Mouse (Mus musculus) midbrain, embryonic 14.5 days (tissue): ENCODE results near the gene Ddx20. TPM values are rescaled to one million over a fixed set of nuclear protein-coding genes. Genes with fewer than 3 reads are reported as not detected.

Experiments
- ATAC-seq: fragments of 200-750 bp; cut with Nextera tagmentation; 2 replicates; pipeline ENCODE4 v1.8.0; 2017; ENCODE audit warnings: moderate number of reproducible peaks, moderate library complexity; ENCODE audit not compliant: low FRiP score, low TSS enrichment
- DNase-seq: peaks from one replicate; pipeline ENCODE4 v3.0.0-alpha.2; 2015
- H3K27ac ChIP-seq: fragments of 300-500 bp; sonication (generic); replicated peaks from 2 replicates; pipeline ENCODE4 v1.5.1; 2014; ENCODE audit warnings: mild to moderate bottlenecking, low read depth, low read length, moderate library complexity
- H3K27me3 ChIP-seq: fragments of 300-500 bp; sonication (generic); 2 replicates; pipeline ENCODE4 v1.6.1; 2014; ENCODE audit warnings: low read length, control low read depth, mixed read lengths; ENCODE audit not compliant: control insufficient read depth, insufficient read depth
- H3K36me3 ChIP-seq: fragments of 300-500 bp; sonication (generic); 2 replicates; pipeline ENCODE4 v1.6.1; 2014; ENCODE audit warnings: low read length, control low read depth; ENCODE audit not compliant: control insufficient read depth, insufficient read depth
- H3K4me1 ChIP-seq: fragments of 300-500 bp; sonication (generic); 2 replicates; pipeline ENCODE4 v1.6.1; 2014; ENCODE audit warnings: mild to moderate bottlenecking, antibody characterized with exemption, low read length, control low read depth; ENCODE audit not compliant: control insufficient read depth, insufficient read depth
- H3K4me2 ChIP-seq: fragments of 300-500 bp; sonication (generic); 2 replicates; pipeline ENCODE4 v1.6.1; 2014; ENCODE audit warnings: mild to moderate bottlenecking, low read length, moderate library complexity
- H3K4me3 ChIP-seq: fragments of 300-500 bp; sonication (generic); replicated peaks from 2 replicates; pipeline ENCODE4 v1.5.1; 2014; ENCODE audit warnings: low read depth, low read length
- H3K9ac ChIP-seq: fragments of 300-500 bp; sonication (generic); replicated peaks from 2 replicates; pipeline ENCODE4 v1.6.1; 2014; ENCODE audit warnings: mild to moderate bottlenecking, low read length, moderate library complexity
- H3K9me3 ChIP-seq: fragments of 300-500 bp; sonication (generic); 2 replicates; pipeline ENCODE4 v1.6.1; 2016; ENCODE audit warnings: low read length, control low read depth, mixed read lengths; ENCODE audit not compliant: control insufficient read depth
- WGBS: fragments of 180-500 bp; shearing (Covaris S2); extraction: QIAGEN DNeasy Blood & Tissue Kit; methylation state at CpG from one replicate; pipeline ENCODE4 v1.1.7; 2014; 5-methylcytosine and 5-hydroxymethylcytosine counted together
- polyA plus RNA-seq: library from polyadenylated mRNA; unstranded; fragments of >200 nt; fragmentation: Nextera tagmentation; extraction: Ambion mirVana; gene quantifications from 2 replicates; pipeline ENCODE4 v1.2.1, GENCODE M21; 2014

The Ddx20 gene
- polyA plus RNA-seq, 1 experiment from 2014 or later: 32.0 TPM

DNA sequence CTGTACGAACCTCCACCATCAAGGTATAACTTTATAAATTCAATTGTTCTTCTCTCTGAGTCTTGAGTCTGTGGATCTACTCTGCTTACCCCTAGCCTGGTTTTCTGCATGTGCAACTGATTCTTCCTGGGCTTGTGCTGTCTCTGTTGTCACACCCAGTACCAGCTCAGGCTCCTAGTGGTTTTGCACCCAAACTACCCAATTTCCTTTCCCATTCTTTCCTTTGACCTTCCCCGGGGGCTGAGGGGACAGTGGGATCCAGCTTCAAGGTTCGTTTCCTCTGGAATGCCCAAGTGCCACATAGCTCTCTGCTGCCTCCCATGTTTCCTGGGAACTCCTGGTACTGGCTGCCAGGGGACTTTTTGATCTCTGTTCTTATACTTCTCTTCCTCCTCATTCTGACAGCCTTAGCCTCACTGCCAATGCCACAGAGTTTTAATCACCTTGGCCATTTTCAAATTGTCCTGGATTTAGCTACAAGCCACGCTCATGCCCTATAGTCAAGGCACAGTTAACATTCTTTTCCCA lies 20.3 kb downstream of the Ddx20 start:
- H3K36me3 ChIP-seq: 0 out of 2 replicates have a peak, but pooled peaks cover 2% of the 10 kb centered on the region
- WGBS: 59% methylated on average over 4 of the region's 4 CpGs
- H3K27me3 ChIP-seq: no peaks in the 10 kb centered on the region
- no peak overlapping the region for H3K27ac ChIP-seq
- H3K4me1 ChIP-seq: no peaks in the 10 kb centered on the region
- no peak overlapping the region for H3K9ac ChIP-seq
- no peak for ATAC-seq
- DNase-seq: no peak
- no peak overlapping the region for H3K4me3 ChIP-seq
- no peak overlapping the region for H3K4me2 ChIP-seq
- H3K9me3 ChIP-seq: no peaks in the 10 kb centered on the region

DNA sequence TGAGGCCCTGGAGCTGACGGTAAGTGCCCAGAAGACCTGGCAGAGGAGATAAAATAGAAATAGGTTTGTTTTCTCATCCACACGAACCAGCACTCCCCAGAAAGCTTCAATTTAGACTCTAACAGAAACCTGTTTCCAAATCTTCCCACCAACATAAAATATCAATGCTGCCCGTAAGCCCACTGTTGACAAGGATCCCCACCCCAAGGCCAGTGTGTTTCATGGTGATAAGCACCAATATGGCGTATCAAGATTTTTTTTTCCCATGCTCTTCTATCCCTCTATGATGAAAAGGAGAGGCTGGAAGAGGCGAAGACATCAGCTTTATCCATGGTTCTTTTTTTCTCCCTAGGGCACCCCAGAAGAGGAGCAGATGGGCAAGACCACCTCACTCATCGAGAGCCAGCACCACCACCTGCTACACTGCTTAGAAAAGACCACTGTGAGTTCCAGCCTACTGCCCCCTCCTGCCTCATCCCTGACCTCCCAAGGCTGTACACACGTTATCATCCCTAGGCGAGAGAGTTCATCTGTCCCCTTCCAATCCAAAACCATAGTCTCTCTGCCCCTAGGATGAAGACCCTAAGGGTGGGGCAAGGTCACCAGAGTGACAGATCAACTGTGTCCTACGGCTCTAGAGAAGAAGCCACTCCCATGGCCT lies 22.1 kb downstream of the Ddx20 start:
- H3K4me1 ChIP-seq: no peaks in the 10 kb centered on the region
- H3K4me3 ChIP-seq: no peak overlapping the region
- WGBS: 84% methylated on average over 9 of the region's 9 CpGs
- H3K27me3 ChIP-seq: no peaks in the 10 kb centered on the region
- no peak for ATAC-seq
- no peak overlapping the region for H3K9ac ChIP-seq
- H3K36me3 ChIP-seq: 0 out of 2 replicates have a peak, but pooled peaks cover 2% of the 10 kb centered on the region
- no peaks in the 10 kb centered on the region for H3K9me3 ChIP-seq
- no peak for DNase-seq
- no peak overlapping the region for H3K4me2 ChIP-seq
- no peak overlapping the region for H3K27ac ChIP-seq

DNA sequence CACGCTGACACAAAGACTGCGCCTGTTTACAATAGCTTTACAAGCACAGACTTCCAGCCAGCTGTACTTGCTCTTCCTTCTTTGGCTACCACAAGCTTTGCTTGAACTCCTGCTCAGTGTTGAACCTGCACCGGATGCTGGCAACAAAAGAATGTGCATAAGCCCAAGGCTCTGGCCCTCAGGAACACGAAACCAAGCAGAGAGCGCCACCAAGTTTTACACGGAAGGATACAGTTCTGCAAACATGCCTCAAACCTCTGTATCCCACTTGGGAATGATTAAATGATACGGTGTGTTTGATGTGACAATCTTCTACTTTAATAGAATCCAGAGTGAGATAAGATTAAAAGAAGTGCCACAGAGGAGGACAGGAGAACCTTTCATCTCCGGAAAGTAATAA lies 24.3 kb downstream of the Ddx20 start:
- Histone ChIP-seq H3K27me3 (no peaks in the 10 kb centered on the region), H3K9ac (no peak overlapping the region), H3K36me3 (no peaks in the 10 kb centered on the region), H3K4me1 (no peaks in the 10 kb centered on the region), H3K4me3 (no peak overlapping the region), H3K9me3 (no peaks in the 10 kb centered on the region), H3K4me2 (no peak overlapping the region), H3K27ac (no peak overlapping the region)
- 71% methylated on average over 8 of the region's 8 CpGs for WGBS
- ATAC-seq: no peak
- peak; percentile 44 for DNase-seq

DNA sequence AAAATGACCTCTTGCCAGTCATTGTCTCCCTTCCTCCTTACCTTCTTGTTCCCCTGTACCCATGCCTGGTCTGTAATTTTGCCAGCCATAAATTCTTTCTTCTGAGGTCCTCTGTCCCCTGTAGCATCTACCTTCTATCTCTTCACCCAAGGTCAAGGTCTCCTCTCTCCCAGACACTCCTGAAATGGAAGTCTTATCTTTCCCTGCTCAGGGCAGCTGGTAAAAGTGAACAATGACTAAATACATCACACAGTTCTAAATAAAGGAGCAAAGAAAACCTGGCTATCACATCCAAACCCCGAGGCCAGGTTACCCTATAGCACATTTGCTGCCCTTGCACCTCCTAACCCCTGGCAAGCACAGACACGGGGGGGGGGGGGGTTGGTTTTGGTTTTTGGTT lies 26.8 kb downstream of the Ddx20 start:
- WGBS: 80% methylated on average over 2 of the region's 2 CpGs
- H3K36me3 ChIP-seq: no peaks in the 10 kb centered on the region
- no peaks in the 10 kb centered on the region for H3K4me1 ChIP-seq
- no peak overlapping the region for H3K4me3 ChIP-seq
- no peak overlapping the region for H3K4me2 ChIP-seq
- H3K9me3 ChIP-seq: no peaks in the 10 kb centered on the region
- no peaks in the 10 kb centered on the region for H3K27me3 ChIP-seq
- no peak overlapping the region for H3K27ac ChIP-seq
- ATAC-seq (no peak), DNase-seq (no peak)
- H3K9ac ChIP-seq: no peak overlapping the region

DNA sequence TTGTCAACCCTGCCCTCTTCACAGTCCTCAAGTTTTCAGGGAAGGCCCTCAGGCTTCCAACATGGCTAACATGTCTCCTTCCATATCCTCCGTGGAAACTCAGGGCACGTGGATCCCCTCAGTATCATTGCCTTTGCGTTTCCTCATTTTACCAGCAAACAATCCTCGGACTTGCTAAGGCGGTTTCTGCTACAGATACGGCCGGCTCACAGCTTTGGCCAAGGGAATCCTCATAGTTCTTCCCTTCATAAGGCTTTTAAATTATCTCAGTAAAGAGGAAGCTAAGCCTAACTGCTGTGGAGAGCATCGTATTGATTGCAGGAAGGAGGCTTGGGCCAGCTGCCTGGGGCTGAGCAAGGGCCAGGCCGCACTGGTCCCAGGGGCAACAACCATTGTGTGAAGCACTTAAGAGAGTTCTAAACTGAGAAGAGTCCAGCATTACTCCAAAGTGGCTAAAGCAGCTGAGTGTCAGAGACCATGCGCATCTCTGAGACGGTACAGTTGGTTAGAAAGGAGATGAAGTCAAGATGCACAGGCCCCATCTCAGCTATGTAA lies 32.3 kb downstream of the Ddx20 start:
- DNase-seq (no peak), ATAC-seq (no peak)
- 90% methylated on average over 11 of the region's 11 CpGs for WGBS
- H3K36me3 ChIP-seq: no peaks in the 10 kb centered on the region
- H3K4me1 ChIP-seq: no peaks in the 10 kb centered on the region
- no peak overlapping the region for H3K4me2 ChIP-seq
- H3K27ac ChIP-seq: no peak overlapping the region
- H3K4me3 ChIP-seq: no peak overlapping the region
- H3K9ac ChIP-seq: no peak overlapping the region
- no peaks in the 10 kb centered on the region for H3K27me3 ChIP-seq
- H3K9me3 ChIP-seq: no peaks in the 10 kb centered on the region

DNA sequence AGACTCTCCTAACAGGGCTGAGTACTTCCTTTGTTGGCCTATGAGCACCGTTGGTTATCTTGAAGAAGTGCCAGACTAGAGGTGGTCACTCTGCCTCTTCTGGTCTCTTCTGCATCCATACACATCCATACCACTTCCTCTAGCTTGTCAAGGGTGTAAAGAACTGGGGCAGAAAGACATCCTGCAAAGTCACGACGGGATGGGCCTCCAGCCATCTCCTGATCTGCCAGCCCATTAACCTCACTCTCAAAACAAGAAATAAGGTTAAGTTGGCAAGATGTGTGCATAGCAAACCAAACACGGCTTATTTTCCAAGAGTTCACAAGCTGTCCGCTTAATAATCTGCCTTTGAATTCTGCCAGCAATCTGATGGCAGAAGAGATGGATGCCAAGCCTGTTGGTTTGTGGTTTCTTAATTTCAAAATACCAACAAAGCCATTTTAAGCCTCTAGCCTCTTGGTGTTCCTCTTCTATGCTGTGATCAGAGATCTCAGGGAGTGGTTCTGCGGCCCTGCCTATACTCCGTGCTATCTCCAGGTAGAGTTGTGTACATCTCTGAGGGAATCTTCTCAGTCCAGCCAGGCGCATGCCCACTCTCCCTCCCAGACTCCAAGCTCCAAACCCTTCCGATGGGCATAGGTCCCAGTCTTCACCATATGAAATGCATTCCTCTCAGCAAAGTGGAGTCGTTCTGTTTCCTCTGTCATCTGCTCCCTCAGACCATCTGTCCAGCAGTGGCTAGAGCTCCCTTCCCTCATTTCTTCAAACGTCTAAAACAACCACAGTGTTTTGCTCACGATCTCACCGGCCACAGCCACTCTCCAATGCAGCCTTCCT lies 33.6 kb downstream of the Ddx20 start:
- 91% methylated on average over 13 of the region's 13 CpGs for WGBS
- H3K4me3 ChIP-seq: no peak overlapping the region
- ATAC-seq: no peak
- no peaks in the 10 kb centered on the region for H3K4me1 ChIP-seq
- no peaks in the 10 kb centered on the region for H3K27me3 ChIP-seq
- H3K9ac ChIP-seq: no peak overlapping the region
- no peak for DNase-seq
- no peaks in the 10 kb centered on the region for H3K9me3 ChIP-seq
- no peak overlapping the region for H3K4me2 ChIP-seq
- no peaks in the 10 kb centered on the region for H3K36me3 ChIP-seq
- no peak overlapping the region for H3K27ac ChIP-seq

DNA sequence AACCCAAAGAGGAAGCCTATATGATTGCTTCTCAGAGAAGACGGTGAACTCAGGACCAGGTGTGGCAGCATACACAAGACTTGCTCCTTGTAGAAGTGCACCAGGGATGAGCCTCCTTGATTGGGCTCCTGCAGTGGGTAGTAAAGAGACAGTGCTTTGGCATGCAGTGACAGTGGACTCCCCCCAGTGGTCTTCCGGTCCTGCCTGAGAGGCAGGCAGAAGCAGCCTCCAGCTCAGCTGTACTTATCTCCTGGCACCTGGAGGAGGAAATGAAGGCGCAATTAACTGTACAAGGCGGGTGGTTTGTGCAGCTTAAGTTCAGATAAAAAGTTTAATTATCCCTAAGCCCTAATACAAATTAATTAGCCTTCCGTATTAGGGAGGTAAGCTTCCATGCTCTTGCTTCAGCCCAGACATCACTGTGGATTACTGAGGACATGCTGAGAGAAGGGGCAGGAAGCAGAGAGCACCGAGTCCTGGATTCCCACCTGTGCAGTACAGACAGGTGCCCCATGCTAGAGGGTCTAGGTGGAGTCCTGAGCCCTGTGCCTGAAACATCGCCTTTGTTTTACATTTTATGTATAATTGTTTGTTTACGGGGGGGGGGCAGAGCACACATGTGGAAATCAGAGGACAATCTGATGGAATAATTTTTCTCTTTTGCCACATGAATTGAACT lies 38.3 kb downstream of the Ddx20 start:
- Histone ChIP-seq H3K27ac (no peak overlapping the region), H3K9ac (no peak overlapping the region), H3K4me2 (no peak overlapping the region), H3K4me3 (no peak overlapping the region), H3K9me3 (no peaks in the 10 kb centered on the region), H3K36me3 (no peaks in the 10 kb centered on the region), H3K27me3 (no peaks in the 10 kb centered on the region), H3K4me1 (no peaks in the 10 kb centered on the region)
- DNase-seq (peak; percentile 44), ATAC-seq (no peak)
- WGBS: 67% methylated on average over 8 of the region's 8 CpGs

DNA sequence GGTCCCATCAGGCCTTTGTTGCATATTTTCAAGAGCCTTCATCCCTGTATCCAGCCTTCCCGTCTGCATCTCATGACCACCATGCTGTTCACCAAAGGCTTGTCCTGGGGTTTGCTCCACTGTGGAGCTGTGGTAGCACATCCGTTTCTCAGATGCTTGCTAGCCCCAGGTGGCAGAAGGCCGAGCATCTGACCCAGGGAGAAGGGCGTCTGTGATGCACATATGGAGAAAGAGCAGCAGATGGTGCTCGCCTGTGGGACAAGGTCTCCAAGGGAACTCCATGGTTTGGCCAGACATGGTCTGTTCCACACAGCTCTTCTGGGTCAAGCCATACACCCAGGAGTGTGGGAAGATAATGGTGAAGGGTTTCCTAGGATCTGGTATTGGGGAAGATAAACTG lies 43.8 kb downstream of the Ddx20 start:
- no peak overlapping the region for H3K4me3 ChIP-seq
- no peak overlapping the region for H3K4me2 ChIP-seq
- no peak for ATAC-seq
- H3K27me3 ChIP-seq: no peaks in the 10 kb centered on the region
- no peaks in the 10 kb centered on the region for H3K36me3 ChIP-seq
- WGBS: 81% methylated on average over 5 of the region's 5 CpGs
- no peak overlapping the region for H3K27ac ChIP-seq
- no peaks in the 10 kb centered on the region for H3K9me3 ChIP-seq
- no peaks in the 10 kb centered on the region for H3K4me1 ChIP-seq
- no peak overlapping the region for H3K9ac ChIP-seq
- no peak for DNase-seq
